Mouse (Mus musculus) bone marrow, adult 2 months (tissue): ENCODE data around the gene Hsph1.

ENCODE experiments used
- CTCF ChIP-seq: fragments of 200-500 bp; IDR thresholded peaks from 2 replicates; pipeline ENCODE4 v1.5.1; 2011; ENCODE audit warnings: low read length, control low read depth; ENCODE audit not compliant: control insufficient read depth, insufficient read depth
- POLR2A ChIP-seq: fragments of 200-500 bp; IDR thresholded peaks from 2 replicates; pipeline ENCODE4 v1.6.1; 2011; ENCODE audit warnings: low read depth, mild to moderate bottlenecking, control low read depth, low read length, borderline replicate concordance; ENCODE audit not compliant: control insufficient read depth

GRCm38 (mm10) chr5:149601996-149602395 lies 34.2 kb downstream of the Hsph1 start:
- TF ChIP-seq CTCF = no peak
- TF ChIP-seq POLR2A = no peak
